Mouse (Mus musculus) forebrain, embryonic 14.5 days (tissue): ENCODE measurements around the gene Srgap1. TPM values are rescaled to one million over a fixed set of nuclear protein-coding genes. Genes with fewer than 3 reads are reported as not detected.
A peak's percentile ranks its signal among the peaks of the same experiment; 100 is the strongest.

Experiments used
- ATAC-seq: fragments of 200-750 bp; cut with Nextera tagmentation; 2 replicates; pipeline ENCODE4 v1.8.0; 2017; ENCODE audit warnings: mild to moderate bottlenecking, moderate library complexity
- DNase-seq: peaks from one replicate; pipeline ENCODE4 v3.0.0-alpha.2; 2015; ENCODE audit warnings: low spot score
- H3K27ac ChIP-seq: fragments of 300-500 bp; sonication (generic); 2 replicates; pipeline ENCODE4 v1.5.1; 2014; ENCODE audit warnings: low read depth, mild to moderate bottlenecking, control low read depth, low read length, moderate library complexity
- H3K27me3 ChIP-seq: fragments of 300-500 bp; sonication (generic); replicated peaks from 2 replicates; pipeline ENCODE4 v1.6.1; 2014; ENCODE audit warnings: low read length, control low read depth, mixed read lengths; ENCODE audit not compliant: control insufficient read depth, insufficient read depth
- H3K36me3 ChIP-seq: fragments of 300-500 bp; sonication (generic); 2 replicates; pipeline ENCODE4 v1.6.1; 2014; ENCODE audit warnings: low read length, control low read depth; ENCODE audit not compliant: control insufficient read depth, insufficient read depth
- H3K4me1 ChIP-seq: fragments of 300-500 bp; sonication (generic); 2 replicates; pipeline ENCODE4 v1.6.1; 2014; ENCODE audit warnings: antibody characterized with exemption, low read length, control low read depth; ENCODE audit not compliant: control insufficient read depth, insufficient read depth
- H3K4me2 ChIP-seq: fragments of 300-500 bp; sonication (generic); 2 replicates; pipeline ENCODE4 v1.6.1; 2014; ENCODE audit warnings: mild to moderate bottlenecking, control low read depth, low read length
- H3K4me3 ChIP-seq: fragments of 300-500 bp; sonication (generic); 2 replicates; pipeline ENCODE4 v1.5.1; 2014; ENCODE audit warnings: low read depth, low read length, control low read depth
- H3K9ac ChIP-seq: fragments of 300-500 bp; sonication (generic); 2 replicates; pipeline ENCODE4 v1.6.1; 2014; ENCODE audit warnings: mild to moderate bottlenecking, low read length, control low read depth, moderate library complexity
- H3K9me3 ChIP-seq: fragments of 300-500 bp; sonication (generic); replicated peaks from 2 replicates; pipeline ENCODE4 v1.6.1; 2016; ENCODE audit warnings: low read length, control low read depth, mixed read lengths; ENCODE audit not compliant: control insufficient read depth
- WGBS: fragments of 180-500 bp; shearing (Covaris S2); extraction: QIAGEN DNeasy Blood & Tissue Kit; methylation state at CpG from one replicate; pipeline ENCODE4 v1.1.7; 2014; 5-methylcytosine and 5-hydroxymethylcytosine counted together
- polyA plus RNA-seq: library from polyadenylated mRNA; unstranded; fragments of >200 nt; fragmentation: Nextera tagmentation; extraction: Ambion mirVana; gene quantifications from 2 replicates; pipeline ENCODE4 v1.2.1, GENCODE M21; 2014

The Srgap1 gene
- polyA plus RNA-seq, 1 experiment from 2014 or later = 15.3 TPM

GRCm38 (mm10) chr10:122047727-122048365, 731 bp upstream of the Srgap1 start:
- Histone ChIP-seq H3K4me3 (peak overlapping the region; percentile 80), H3K4me2 (peak overlapping the region; percentile 75), H3K27me3 (no peaks in the 10 kb centered on the region), H3K9ac (peak overlapping the region; percentile 92), H3K9me3 (no peaks in the 10 kb centered on the region), H3K27ac (peak overlapping the region; percentile 91), H3K36me3 (no peaks in the 10 kb centered on the region), H3K4me1 (peaks cover 7% of the 10 kb centered on the region; the same call in 1 of the 2 replicates)
- WGBS = 16% methylated on average over 30 of the region's 44 CpGs
- DNase-seq (peak; percentile 83), ATAC-seq (peak; percentile 85)

GRCm38 (mm10) chr10:122046511-122046903, 608 bp downstream of the Srgap1 start:
- H3K4me3 ChIP-seq = peak overlapping the region; percentile 80
- peak overlapping the region; percentile 92 for H3K9ac ChIP-seq
- no peaks in the 10 kb centered on the region for H3K9me3 ChIP-seq
- no peaks in the 10 kb centered on the region for H3K36me3 ChIP-seq
- peak; percentile 52 for DNase-seq
- peak overlapping the region; percentile 75 for H3K4me2 ChIP-seq
- peak overlapping the region; percentile 91 for H3K27ac ChIP-seq
- H3K4me1 ChIP-seq = peaks cover 7% of the 10 kb centered on the region; the same call in 1 of the 2 replicates
- H3K27me3 ChIP-seq = no peaks in the 10 kb centered on the region
- ATAC-seq = no peak
- WGBS = under 1% methylated on average over 13 of the region's 13 CpGs

- peaks cover 7% of the 10 kb centered on the region; the same call in 1 of the 2 replicates for H3K4me1 ChIP-seq
- 6% methylated on average over 9 of the region's 9 CpGs for WGBS
- H3K4me2 ChIP-seq = peak overlapping the region; percentile 75
- peak overlapping the region; percentile 80 for H3K4me3 ChIP-seq
- H3K36me3 ChIP-seq = no peaks in the 10 kb centered on the region
- DNase-seq = peak; percentile 36
- H3K27me3 ChIP-seq = no peaks in the 10 kb centered on the region
- peak overlapping the region; percentile 92 for H3K9ac ChIP-seq
- no peaks in the 10 kb centered on the region for H3K9me3 ChIP-seq
- no peak overlapping the region for H3K27ac ChIP-seq
- no peak for ATAC-seq
These were observed 1.2 kb downstream of the Srgap1 start for GRCm38 (mm10) chr10:122045946-122046345.

GRCm38 (mm10) chr10:122044926-122045325, 2.2 kb downstream of the Srgap1 start:
- WGBS = 71% methylated on average over 4 of the region's 4 CpGs
- Histone ChIP-seq H3K36me3 (no peaks in the 10 kb centered on the region), H3K4me3 (peak overlapping the region; percentile 80), H3K27ac (no peak overlapping the region), H3K4me2 (peak overlapping the region; percentile 75), H3K9ac (peak overlapping the region; percentile 10; the same call in 1 of the 2 replicates), H3K4me1 (peaks cover 7% of the 10 kb centered on the region; the same call in 1 of the 2 replicates), H3K27me3 (no peaks in the 10 kb centered on the region), H3K9me3 (0 out of 2 replicates have a peak, but pooled peaks cover 3% of the 10 kb centered on the region)
- ATAC-seq (no peak), DNase-seq (no peak)

GRCm38 (mm10) chr10:122040372-122040771, 6.7 kb downstream of the Srgap1 start:
- no peak overlapping the region for H3K4me3 ChIP-seq
- no peaks in the 10 kb centered on the region for H3K27me3 ChIP-seq
- ATAC-seq (no peak), DNase-seq (no peak)
- H3K27ac ChIP-seq = no peak overlapping the region
- 0 out of 2 replicates have a peak, but pooled peaks cover 3% of the 10 kb centered on the region for H3K9me3 ChIP-seq
- no peak overlapping the region for H3K9ac ChIP-seq
- H3K36me3 ChIP-seq = 0 out of 2 replicates have a peak, but pooled peaks cover 3% of the 10 kb centered on the region
- 42% methylated on average over 4 of the region's 4 CpGs for WGBS
- no peak overlapping the region for H3K4me2 ChIP-seq
- 0 out of 2 replicates have a peak, but pooled peaks cover 2% of the 10 kb centered on the region for H3K4me1 ChIP-seq

GRCm38 (mm10) chr10:122039566-122039965, 7.5 kb downstream of the Srgap1 start:
- H3K36me3 ChIP-seq = 0 out of 2 replicates have a peak, but pooled peaks cover 3% of the 10 kb centered on the region
- WGBS = 91% methylated on average over 4 of the region's 4 CpGs
- no peak overlapping the region for H3K9ac ChIP-seq
- no peak overlapping the region for H3K4me2 ChIP-seq
- no peaks in the 10 kb centered on the region for H3K4me1 ChIP-seq
- H3K4me3 ChIP-seq = no peak overlapping the region
- ATAC-seq (no peak), DNase-seq (no peak)
- no peak overlapping the region for H3K27ac ChIP-seq
- no peaks in the 10 kb centered on the region for H3K27me3 ChIP-seq
- 0 out of 2 replicates have a peak, but pooled peaks cover 3% of the 10 kb centered on the region for H3K9me3 ChIP-seq

GRCm38 (mm10) chr10:122038554-122038953, 8.6 kb downstream of the Srgap1 start:
- no peak overlapping the region for H3K27ac ChIP-seq
- H3K4me1 ChIP-seq = no peaks in the 10 kb centered on the region
- H3K27me3 ChIP-seq = no peaks in the 10 kb centered on the region
- WGBS = 59% methylated on average over 3 of the region's 3 CpGs
- ATAC-seq = peak; percentile 70
- H3K9ac ChIP-seq = no peak overlapping the region
- 0 out of 2 replicates have a peak, but pooled peaks cover 3% of the 10 kb centered on the region for H3K9me3 ChIP-seq
- H3K4me3 ChIP-seq = no peak overlapping the region
- no peak for DNase-seq
- H3K4me2 ChIP-seq = no peak overlapping the region
- 0 out of 2 replicates have a peak, but pooled peaks cover 3% of the 10 kb centered on the region for H3K36me3 ChIP-seq

GRCm38 (mm10) chr10:122033271-122033670, 13.8 kb downstream of the Srgap1 start:
- H3K27ac ChIP-seq = no peak overlapping the region
- DNase-seq (no peak), ATAC-seq (no peak)
- H3K4me3 ChIP-seq = no peak overlapping the region
- 0 out of 2 replicates have a peak, but pooled peaks cover 3% of the 10 kb centered on the region for H3K36me3 ChIP-seq
- no peaks in the 10 kb centered on the region for H3K4me1 ChIP-seq
- no peaks in the 10 kb centered on the region for H3K9me3 ChIP-seq
- H3K9ac ChIP-seq = no peak overlapping the region
- H3K27me3 ChIP-seq = no peaks in the 10 kb centered on the region
- WGBS = 84% methylated on average over 5 of the region's 5 CpGs
- H3K4me2 ChIP-seq = no peak overlapping the region

- DNase-seq = no peak
- Histone ChIP-seq H3K4me3 (no peak overlapping the region), H3K4me2 (no peak overlapping the region), H3K9me3 (no peaks in the 10 kb centered on the region), H3K9ac (no peak overlapping the region), H3K27ac (no peak overlapping the region), H3K4me1 (no peaks in the 10 kb centered on the region), H3K27me3 (no peaks in the 10 kb centered on the region), H3K36me3 (no peaks in the 10 kb centered on the region)
- no peak for ATAC-seq
- WGBS = 85% methylated on average over 5 of the region's 5 CpGs
These were observed 16.7 kb downstream of the Srgap1 start for GRCm38 (mm10) chr10:122030420-122030819.
